Mouse (Mus musculus): Measurements from ENCODE around the gene Sumf2.
"Not testable (repeated sequence)": the region's sequence is repeated elsewhere in the genome, so short reads cannot be mapped to it uniquely, and the experiment has no call there.

Sumf2 gene

GRCm38 (mm10) chr5:129846752-129847557, at the start of gene Sumf2:
Gene Sumf2, plus strand, starts transcription at chr5:129846986.
- peak; percentile 97 for DNase-seq (ENCODE audit: low read depth, low spot score)

GRCm38 (mm10) chr5:129844848-129845247, 1.9 kb upstream of the Sumf2 start:
- no peak for DNase-seq (ENCODE audit: low read depth, low spot score)

DNA sequence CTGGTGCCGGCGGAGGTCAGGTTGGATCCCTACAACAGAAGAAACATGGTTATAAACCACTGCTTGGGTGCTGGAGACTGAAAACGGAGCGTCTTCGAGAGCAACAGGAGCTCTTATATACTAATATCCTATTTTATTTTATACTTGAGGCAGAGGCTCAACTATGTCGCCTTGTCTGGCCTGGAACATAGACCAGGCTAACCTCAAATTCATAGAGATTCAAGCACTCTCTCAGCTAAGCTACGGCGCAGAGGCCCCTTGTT, 703 bp downstream of the Sumf2 start:
- no peak for DNase-seq (ENCODE audit: low read depth, low spot score)

DNA sequence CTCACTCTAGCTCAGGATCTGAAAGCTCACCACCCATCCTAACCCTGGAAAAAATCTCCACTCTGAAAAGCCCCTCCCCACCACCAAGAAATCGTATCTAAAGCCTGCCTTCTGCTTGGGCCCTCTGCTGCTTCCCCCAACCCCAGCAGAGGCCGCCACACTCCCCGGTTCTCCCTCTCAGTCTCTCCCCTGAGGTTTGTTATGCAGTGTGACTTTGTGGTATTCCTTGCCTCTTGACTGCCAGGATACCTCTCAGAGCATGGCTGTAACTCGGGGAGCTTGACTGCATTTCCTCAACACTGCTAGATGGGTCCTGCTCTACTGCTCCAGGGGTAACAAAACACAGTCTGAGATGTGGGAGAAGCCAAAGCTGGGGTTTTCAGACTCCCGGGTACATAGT, 8.4 kb downstream of the Sumf2 start:
- no peak for DNase-seq (ENCODE audit: low read depth, low spot score)

DNA sequence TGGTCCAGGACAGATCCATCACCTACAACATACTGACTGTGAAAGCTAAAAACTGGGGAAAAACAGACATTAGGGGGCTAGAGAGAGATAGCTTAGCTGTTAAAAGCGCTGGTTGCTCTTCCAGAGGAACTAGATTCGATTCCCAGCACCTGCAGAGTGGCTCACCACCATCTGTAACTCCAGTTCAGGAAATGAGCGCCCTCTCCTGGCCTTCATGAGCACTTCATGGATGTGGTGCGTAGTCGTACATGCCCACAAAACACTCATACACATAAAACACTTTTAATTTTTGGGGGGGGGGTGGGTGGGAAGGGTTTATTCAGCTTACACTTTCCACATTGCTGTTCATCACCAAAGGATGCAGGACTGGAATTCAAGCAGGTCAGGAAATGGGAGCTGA, 9.6 kb downstream of the Sumf2 start:
- no peak for DNase-seq (ENCODE audit: low read depth, low spot score)

- no peak for DNase-seq (ENCODE audit: low read depth, low spot score)
Measured at GRCm38 (mm10) chr5:129862325-129862724, 15.5 kb downstream of the Sumf2 start.

DNA sequence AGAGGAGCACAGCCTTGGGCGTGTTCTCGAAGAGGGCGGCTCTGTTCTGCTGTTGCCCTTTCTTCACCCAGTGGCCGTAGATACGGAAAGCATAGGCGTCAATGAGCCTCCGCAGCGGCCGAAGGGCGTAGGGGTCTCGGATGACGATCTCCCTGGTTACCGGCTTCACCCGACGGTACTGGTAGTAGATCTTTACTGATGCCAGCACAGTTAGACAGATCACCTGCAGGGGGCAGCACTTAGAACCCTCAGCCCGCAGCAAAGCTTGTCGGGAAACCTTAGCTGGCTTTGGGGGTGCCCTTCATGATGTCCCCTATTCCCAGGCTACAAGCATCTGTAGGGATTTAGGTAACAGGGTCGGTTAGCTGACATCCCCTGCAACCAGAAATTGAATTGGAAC, 17.7 kb downstream of the Sumf2 start:
- DNase-seq (ENCODE audit: low read depth, low spot score) = peak; percentile 27

GRCm38 (mm10) chr5:129865841-129866240, 19.1 kb downstream of the Sumf2 start:
- no peak for DNase-seq (ENCODE audit: low read depth, low spot score)

GRCm38 (mm10) chr5:129869238-129869995, 22.6 kb downstream of the Sumf2 start:
- DNase-seq (ENCODE audit: low read depth, low spot score) = no peak

- DNase-seq (ENCODE audit: low read depth, low spot score) = no peak
Measured at GRCm38 (mm10) chr5:129871238-129871637, 24.5 kb downstream of the Sumf2 start.

DNA sequence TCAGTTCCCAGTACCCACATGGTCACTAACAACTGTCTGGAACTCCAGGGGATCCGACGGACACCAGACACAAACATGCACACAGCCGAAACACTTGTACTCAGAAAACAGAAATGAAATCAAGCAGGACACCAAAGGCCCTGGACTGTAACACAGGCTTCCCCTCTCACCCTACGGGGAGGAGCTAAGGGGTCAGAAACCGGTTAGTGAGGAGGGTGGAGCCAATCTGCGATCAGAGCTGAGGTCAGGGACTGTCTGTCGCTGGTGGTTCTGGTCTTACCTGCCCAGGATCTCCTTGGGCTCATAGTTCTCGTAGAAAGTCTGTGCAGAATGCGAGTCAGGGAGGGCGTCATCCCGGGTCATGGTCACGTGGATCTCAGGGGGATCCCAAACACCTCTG, 27.2 kb downstream of the Sumf2 start:
- no peak for DNase-seq (ENCODE audit: low read depth, low spot score)

DNA sequence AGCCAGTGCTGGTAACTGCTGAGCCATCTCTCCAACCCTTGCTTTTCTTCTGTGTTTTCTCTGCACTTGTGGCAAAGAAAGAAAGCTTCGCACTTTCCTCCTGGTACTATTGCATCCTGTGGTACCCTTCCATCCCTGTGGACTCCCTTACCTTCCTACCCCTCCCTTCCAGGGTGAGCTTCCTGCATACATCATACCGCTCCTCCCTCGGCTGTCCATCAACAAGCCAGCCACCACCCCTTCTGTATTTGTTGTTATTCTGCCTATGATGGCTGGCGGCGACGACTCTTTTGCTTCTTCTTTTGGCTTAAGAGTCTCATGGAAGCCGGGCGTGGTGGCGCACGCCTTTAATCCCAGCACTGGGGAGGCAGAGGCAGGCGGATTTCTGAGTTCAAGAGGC, 28.3 kb downstream of the Sumf2 start:
- DNase-seq (ENCODE audit: low read depth, low spot score) = no peak

- no peak for DNase-seq (ENCODE audit: low read depth, low spot score)
Measured at GRCm38 (mm10) chr5:129877731-129878455, 31.1 kb downstream of the Sumf2 start.

DNA sequence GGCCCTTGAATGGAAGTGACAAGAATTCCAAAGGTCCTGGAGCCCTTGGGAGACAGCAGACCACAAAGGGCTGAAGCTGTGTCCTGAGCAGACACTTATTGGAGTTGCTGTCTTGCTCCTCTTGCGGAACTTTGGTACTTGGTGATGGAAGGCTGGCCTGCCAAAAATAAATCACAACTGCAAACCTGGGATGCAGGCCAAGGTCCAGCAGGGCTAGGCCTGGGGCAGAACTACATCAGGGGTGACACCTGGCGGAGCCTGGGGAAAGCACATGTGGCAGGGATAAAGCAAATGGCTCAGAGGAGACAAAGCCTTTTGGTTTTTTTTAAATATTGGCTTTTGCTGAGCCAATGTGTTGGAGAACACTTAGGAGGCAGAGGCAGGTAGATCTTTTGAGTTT, 32.2 kb downstream of the Sumf2 start:
- DNase-seq (ENCODE audit: low read depth, low spot score) = peak; percentile 94

DNA sequence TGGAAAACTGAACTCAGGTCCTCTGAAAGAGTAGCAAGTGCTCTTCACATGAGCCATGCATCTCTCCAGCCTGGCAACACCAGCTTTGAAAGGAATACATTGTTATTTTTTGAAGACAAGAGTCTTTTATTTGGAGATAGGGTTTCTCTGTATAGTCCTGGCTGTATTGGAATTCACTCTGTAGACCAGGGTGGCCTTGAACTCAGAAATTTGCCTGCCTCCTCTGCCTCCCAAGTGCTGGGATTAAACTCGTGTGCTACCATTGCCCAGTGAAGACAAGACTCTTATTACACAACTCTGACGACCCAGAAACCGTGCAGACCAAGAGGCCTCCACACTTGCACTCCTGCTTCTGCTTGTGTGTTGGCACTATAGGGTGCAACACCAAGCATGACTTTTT, 33.1 kb downstream of the Sumf2 start:
- no peak for DNase-seq (ENCODE audit: low read depth, low spot score)

GRCm38 (mm10) chr5:129886271-129886670, 39.5 kb downstream of the Sumf2 start:
- DNase-seq (ENCODE audit: low read depth, low spot score) = peak; percentile 72

DNA sequence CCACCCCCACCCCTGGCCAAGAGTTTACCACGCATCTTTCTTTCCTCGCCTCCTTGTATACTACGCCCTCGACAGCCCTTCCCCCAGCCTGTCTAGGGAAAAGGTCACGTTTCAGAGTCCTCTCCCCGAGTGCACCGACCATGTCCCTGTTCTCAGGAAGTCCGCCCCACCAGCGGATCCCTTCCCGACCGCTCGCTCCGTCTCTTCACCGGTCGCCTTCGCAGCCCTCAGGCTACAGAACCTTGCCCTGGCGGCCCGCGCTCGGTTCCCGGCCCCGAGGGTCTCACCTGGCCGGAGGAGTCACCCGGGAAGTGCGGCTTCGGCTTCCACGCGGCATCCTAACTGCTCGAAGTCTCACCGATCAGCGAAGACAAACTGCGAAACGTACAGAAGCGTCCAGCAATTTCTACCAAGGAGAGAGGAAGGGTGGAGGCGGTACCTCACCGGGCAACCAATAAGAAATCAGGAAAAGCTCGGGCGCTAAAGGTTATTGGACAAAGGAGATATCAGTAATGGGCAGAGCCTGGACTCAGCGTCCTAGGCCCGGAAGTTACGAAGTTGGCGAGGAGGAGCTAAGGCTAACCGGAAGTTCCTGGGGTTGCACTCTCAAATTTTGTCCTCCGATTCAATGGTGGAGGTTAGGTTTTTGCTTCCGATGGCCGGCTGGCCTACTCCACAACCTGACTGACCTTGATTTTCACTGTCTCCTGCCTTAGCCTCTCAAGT, 40.3 kb downstream of the Sumf2 start, which contains the start of gene Chchd2:
TSS of gene Chchd2 (minus strand) at position 560 of the 726 bp plus-strand sequence.
- peak; percentile 99 for DNase-seq (ENCODE audit: low read depth, low spot score)

- not testable (repeated sequence) for DNase-seq (ENCODE audit: low read depth, low spot score)
Measured at GRCm38 (mm10) chr5:129890390-129890789, 43.6 kb downstream of the Sumf2 start.

- DNase-seq (ENCODE audit: low read depth, low spot score) = peak; percentile 99
Measured at GRCm38 (mm10) chr5:129895198-129896088, 48.7 kb downstream of the Sumf2 start, which contains the start of gene Zbed5. Gene Zbed5, plus strand, starts transcription at chr5:129895723.

- no peak for DNase-seq (ENCODE audit: low read depth, low spot score)
Measured at GRCm38 (mm10) chr5:129898449-129898848, 51.7 kb downstream of the Sumf2 start, which contains the start of gene Phkg1. Gene Phkg1, minus strand, starts transcription at chr5:129898549.

- DNase-seq (ENCODE audit: low read depth, low spot score) = no peak
Measured at GRCm38 (mm10) chr5:129907775-129908174, 61.0 kb downstream of the Sumf2 start.
